Mouse (Mus musculus) stomach, postnatal 0 days (tissue): Measurements from ENCODE around the gene Gm27029. TPM values are rescaled to one million over a fixed set of nuclear protein-coding genes. Genes with fewer than 3 reads are reported as not detected.
"Not testable (repeated sequence)": the region's sequence is repeated elsewhere in the genome, so short reads cannot be mapped to it uniquely, and the experiment has no call there.

ENCODE experiments used
- ATAC-seq: fragments of 200-750 bp; cut with Nextera tagmentation; 2 replicates; pipeline ENCODE4 v1.8.0; 2017; ENCODE audit not compliant: low FRiP score, low TSS enrichment
- DNase-seq: peaks from one replicate; pipeline ENCODE4 v3.0.0-alpha.2; 2016; ENCODE audit warnings: low spot score
- H3K27ac ChIP-seq: fragments of 300-500 bp; sonication (generic); replicated peaks from 2 replicates; pipeline ENCODE4 v1.5.1; 2014; ENCODE audit warnings: mild to moderate bottlenecking, control low read depth
- H3K27me3 ChIP-seq: fragments of 300-500 bp; sonication (generic); 2 replicates; pipeline ENCODE4 v1.6.1; 2014; ENCODE audit warnings: low read length; ENCODE audit not compliant: control insufficient read depth, insufficient read depth
- H3K36me3 ChIP-seq: fragments of 300-500 bp; sonication (generic); 2 replicates; pipeline ENCODE4 v1.6.1; 2014; ENCODE audit warnings: low read length, mixed read lengths; ENCODE audit not compliant: control insufficient read depth, insufficient read depth
- H3K4me1 ChIP-seq: fragments of 300-500 bp; sonication (generic); replicated peaks from 2 replicates; pipeline ENCODE4 v1.6.1; 2014; ENCODE audit warnings: antibody characterized with exemption; ENCODE audit not compliant: control insufficient read depth, insufficient read depth
- H3K4me2 ChIP-seq: fragments of 300-500 bp; sonication (generic); replicated peaks from 2 replicates; pipeline ENCODE4 v1.6.1; 2014; ENCODE audit warnings: low read depth, mild to moderate bottlenecking, control low read depth, moderate library complexity
- H3K4me3 ChIP-seq: fragments of 300-500 bp; sonication (generic); 2 replicates; pipeline ENCODE4 v1.5.1; 2014; ENCODE audit warnings: low read depth, low read length, control low read depth
- H3K9ac ChIP-seq: fragments of 300-500 bp; sonication (generic); 2 replicates; pipeline ENCODE4 v1.6.1; 2014; ENCODE audit warnings: mild to moderate bottlenecking, low read length, control low read depth, mixed read lengths
- H3K9me3 ChIP-seq: fragments of 300-500 bp; sonication (generic); 2 replicates; pipeline ENCODE4 v1.6.1; 2016; ENCODE audit warnings: low read length; ENCODE audit not compliant: control insufficient read depth
- CTCF ChIP-seq: IDR thresholded peaks from 2 replicates; pipeline ENCODE4 v1.5.1; 2016; ENCODE audit warnings: antibody characterized with exemption, low read depth, mild to moderate bottlenecking, moderate library complexity
- EP300 ChIP-seq: optimal IDR thresholded peaks from 2 replicates; pipeline ENCODE3; 2016; ENCODE audit warnings: antibody characterized with exemption
- WGBS: fragments of 180-500 bp; shearing (Covaris S2); extraction: QIAGEN DNeasy Blood & Tissue Kit; methylation state at CpG from one replicate; pipeline ENCODE4 v1.1.7; 2014; 5-methylcytosine and 5-hydroxymethylcytosine counted together
- polyA plus RNA-seq: library from polyadenylated mRNA; unstranded; fragments of >200 nt; fragmentation: Nextera tagmentation; extraction: Ambion mirVana; gene quantifications from 2 replicates; pipeline ENCODE4 v1.2.1, GENCODE M21; 2015

The Gm27029 gene
- polyA plus RNA-seq, 1 experiment from 2014 or later, result 3.1 TPM

GRCm38 (mm10) chr11:101446319-101446718 is 21.7 kb upstream of the Gm27029 start:
- Histone ChIP-seq H3K4me2 (no peak overlapping the region), H3K9me3 (no peaks in the 10 kb centered on the region), H3K9ac (no peak overlapping the region), H3K4me1 (0 out of 2 replicates have a peak, but pooled peaks cover 2% of the 10 kb centered on the region), H3K27me3 (no peaks in the 10 kb centered on the region), H3K4me3 (no peak overlapping the region), H3K27ac (no peak overlapping the region), H3K36me3 (peaks cover 13% of the 10 kb centered on the region)
- DNase-seq, result no peak
- no peak for ATAC-seq
- TF ChIP-seq CTCF, result no peak
- TF ChIP-seq EP300, result no peak
- WGBS, result 62% methylated on average over 1 of the region's 1 CpGs

- TF ChIP-seq EP300 (peak; percentile 3), CTCF (no peak)
- Histone ChIP-seq H3K36me3 (peaks cover 13% of the 10 kb centered on the region), H3K27me3 (no peaks in the 10 kb centered on the region), H3K4me3 (peak overlapping the region; percentile 78), H3K4me1 (no peaks in the 10 kb centered on the region), H3K27ac (peak overlapping the region; percentile 91), H3K9ac (peak overlapping the region; percentile 97), H3K9me3 (no peaks in the 10 kb centered on the region), H3K4me2 (peak overlapping the region; percentile 74)
- DNase-seq (no peak), ATAC-seq (no peak)
- WGBS, result under 1% methylated on average over 14 of the region's 14 CpGs
Observed at GRCm38 (mm10) chr11:101442760-101443159, 18.2 kb upstream of the Gm27029 start.

GRCm38 (mm10) chr11:101442127-101442693 is 17.6 kb upstream of the Gm27029 start, which contains the start of gene Rpl27:
Rpl27 (plus strand) TSS chr11:101442298.
- peak; percentile 99 for ATAC-seq
- H3K36me3 ChIP-seq, result peaks cover 13% of the 10 kb centered on the region
- H3K4me1 ChIP-seq, result no peaks in the 10 kb centered on the region
- under 1% methylated on average over 42 of the region's 42 CpGs for WGBS
- H3K27me3 ChIP-seq, result no peaks in the 10 kb centered on the region
- peak within 1 kb of the TSS; percentile 91 for H3K27ac ChIP-seq
- H3K9me3 ChIP-seq, result no peaks in the 10 kb centered on the region
- DNase-seq, result peak; percentile 99
- H3K4me3 ChIP-seq, result peak within 1 kb of the TSS; percentile 78
- peak within 1 kb of the TSS; percentile 74 for H3K4me2 ChIP-seq
- peak; percentile 89 for TF ChIP-seq CTCF
- peak; percentile 85 for TF ChIP-seq EP300
- H3K9ac ChIP-seq, result peak within 1 kb of the TSS; percentile 97

- H3K9me3 ChIP-seq, H3K9ac ChIP-seq, H3K27ac ChIP-seq, DNase-seq, H3K4me1 ChIP-seq, ATAC-seq, H3K27me3 ChIP-seq: not testable (repeated sequence)
- 34% methylated on average over 13 of the region's 15 CpGs for WGBS
- H3K36me3 ChIP-seq, result peaks cover 13% of the 10 kb centered on the region
- H3K4me3 ChIP-seq, result peak overlapping the region; percentile 21
- peak overlapping the region; percentile 44; the same call in 1 of the 2 replicates for H3K4me2 ChIP-seq
Observed at GRCm38 (mm10) chr11:101441450-101442126, 17.0 kb upstream of the Gm27029 start.

GRCm38 (mm10) chr11:101438006-101438405 is 13.4 kb upstream of the Gm27029 start:
- not testable (repeated sequence) for H3K4me3 ChIP-seq, H3K9ac ChIP-seq
- 48% methylated on average over 3 of the region's 3 CpGs for WGBS

GRCm38 (mm10) chr11:101436916-101437315 is 12.3 kb upstream of the Gm27029 start:
- no peak overlapping the region for H3K27ac ChIP-seq
- no peak for TF ChIP-seq EP300

More at GRCm38 (mm10) chr11:101438006-101438405, 13.4 kb upstream of the Gm27029 start:
- not testable (repeated sequence) for H3K27ac ChIP-seq, H3K9me3 ChIP-seq, DNase-seq, H3K4me2 ChIP-seq, H3K36me3 ChIP-seq, H3K27me3 ChIP-seq, H3K4me1 ChIP-seq, ATAC-seq

More at GRCm38 (mm10) chr11:101436916-101437315, 12.3 kb upstream of the Gm27029 start:
- 87% methylated on average over 4 of the region's 4 CpGs for WGBS
- ATAC-seq, result no peak
- Histone ChIP-seq H3K9me3 (no peaks in the 10 kb centered on the region), H3K27me3 (no peaks in the 10 kb centered on the region), H3K4me2 (no peak overlapping the region), H3K4me1 (no peaks in the 10 kb centered on the region), H3K4me3 (no peak overlapping the region), H3K9ac (no peak overlapping the region), H3K36me3 (peaks cover 10% of the 10 kb centered on the region)
- no peak for DNase-seq
